Mouse (Mus musculus) brain, embryonic 14.5 days (tissue): ENCODE measurements around the gene Olfr1344. TPM values are rescaled to one million over a fixed set of nuclear protein-coding genes. Genes with fewer than 3 reads are reported as not detected.
"Not testable (repeated sequence)": the region's sequence is repeated elsewhere in the genome, so short reads cannot be mapped to it uniquely, and the experiment has no call there.

Experiments
- DNase-seq: peaks from one replicate; pipeline ENCODE4 v3.0.0-alpha.2; 2011; ENCODE audit warnings: low read depth
- CTCF ChIP-seq: fragments of 200-500 bp; IDR thresholded peaks from 2 replicates; pipeline ENCODE4 v1.5.1; 2012; ENCODE audit warnings: inconsistent platforms, mild to moderate bottlenecking, moderate library complexity, borderline replicate concordance; ENCODE audit not compliant: insufficient read depth, insufficient read length; ENCODE audit errors: extremely low read depth
- POLR2A ChIP-seq: fragments of 200-500 bp; IDR thresholded peaks from 2 replicates; pipeline ENCODE4 v1.6.1; 2012; ENCODE audit warnings: mild to moderate bottlenecking, inconsistent platforms, borderline replicate concordance; ENCODE audit not compliant: poor library complexity, insufficient read depth, insufficient read length, severe bottlenecking; ENCODE audit errors: extremely low read depth
- polyA plus RNA-seq: library from polyadenylated mRNA; depleted of rRNA; stranded (reverse); fragments of >200 nt; gene quantifications from 2 replicates; pipeline ENCODE4 v1.2.3, GENCODE M21; 2012; rRNA removed

Gene Olfr1344
- polyA plus RNA-seq, 1 experiment = 0.63 TPM

DNA sequence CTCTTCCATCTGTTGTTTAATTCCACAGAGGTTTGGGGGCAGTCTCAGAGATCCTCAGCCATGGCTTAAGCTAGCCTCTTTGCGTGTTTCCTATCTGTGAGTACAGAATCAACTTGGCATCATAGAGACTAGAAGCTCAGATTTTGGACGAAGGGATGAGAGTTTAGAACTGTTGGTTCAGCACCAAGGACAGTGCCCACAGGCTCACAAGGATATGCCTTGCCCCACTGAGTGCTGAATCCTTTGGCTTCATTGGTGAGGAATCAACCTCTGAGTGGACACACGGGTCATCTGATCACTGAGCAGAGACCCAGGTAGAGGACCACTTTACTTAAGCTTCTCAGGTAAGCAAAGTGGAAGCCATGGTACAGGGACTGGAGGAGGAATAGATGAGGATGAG is 17.9 kb downstream of the Olfr1344 start:
- TF ChIP-seq CTCF (no peak), POLR2A (no peak)
- no peak for DNase-seq

DNA sequence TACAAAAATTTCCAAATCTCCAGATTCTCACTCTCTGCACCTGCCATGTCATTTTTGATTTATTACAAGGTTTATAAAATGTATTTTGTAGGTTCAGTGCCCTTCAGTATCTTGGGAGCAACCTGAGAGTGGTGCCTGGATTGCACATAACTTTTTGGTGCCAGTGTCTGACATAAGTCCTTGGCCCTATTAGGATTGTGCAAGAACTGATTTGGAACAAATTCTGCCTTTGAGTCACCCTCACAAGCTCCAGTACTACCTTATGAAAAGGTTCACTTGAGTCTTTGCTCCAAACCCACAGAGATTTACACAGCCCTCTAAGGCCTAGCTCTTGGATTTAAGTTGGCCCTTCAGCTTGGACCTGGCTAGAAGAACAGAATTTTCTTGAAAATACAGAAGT is 28.5 kb downstream of the Olfr1344 start, which contains the start of gene Olfr1346:
Gene Olfr1346, plus strand, starts transcription at position 151 of the 400 bp plus-strand sequence.
- TF ChIP-seq CTCF (no peak), POLR2A (no peak)

DNA sequence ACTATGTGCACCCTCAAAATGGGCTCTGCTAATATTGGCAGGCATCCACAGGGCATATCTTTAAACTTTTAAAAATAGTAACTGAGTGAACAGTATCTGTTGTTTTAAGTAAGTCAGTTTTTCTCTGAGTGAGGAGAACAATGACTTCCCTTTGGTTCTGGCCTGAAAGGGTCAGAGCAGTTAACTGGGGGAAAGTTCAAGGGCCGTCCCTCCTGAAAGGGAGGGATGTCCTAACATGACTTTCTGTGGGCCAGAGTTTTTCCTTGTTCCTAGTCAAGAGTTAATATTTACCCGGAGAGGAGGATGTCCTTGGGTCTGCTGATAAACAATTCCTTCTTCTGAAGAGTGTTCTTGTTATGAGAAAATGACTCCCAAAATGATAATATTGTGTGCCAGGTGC is 39.1 kb downstream of the Olfr1344 start:
- DNase-seq = not testable (repeated sequence)

More for the DNA sequence above, 28.5 kb downstream of the Olfr1344 start, which contains the start of gene Olfr1346:
- DNase-seq = no peak

DNA sequence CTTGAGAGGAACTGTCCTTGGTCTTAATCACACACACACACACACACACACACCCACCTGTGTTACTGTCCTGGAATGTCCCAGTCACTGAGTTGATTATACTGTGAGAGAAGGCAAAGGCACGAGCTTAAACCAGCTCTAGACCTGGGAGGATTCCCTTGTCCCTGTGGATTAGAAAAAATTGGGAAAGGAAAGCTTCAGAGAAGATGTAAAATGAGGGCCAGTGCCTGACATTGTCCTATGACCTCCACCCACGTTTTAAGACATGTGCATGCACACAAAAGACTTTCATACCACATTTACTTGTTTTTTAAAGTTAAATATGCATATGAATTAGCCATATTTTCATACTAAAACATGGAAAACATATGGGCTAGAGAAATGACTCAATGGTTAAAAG is 48.4 kb downstream of the Olfr1344 start, which contains the start of gene Olfr5:
Gene Olfr5, minus strand, starts transcription at position 101 of the 400 bp plus-strand sequence.
- no peak for DNase-seq
- TF ChIP-seq CTCF = no peak
- TF ChIP-seq POLR2A = no peak

Other genes starting within 250 kb of the Olfr1344 start
- gene Galp, start 241.6 kb upstream of the Olfr1344 start, polyA plus RNA-seq = not detected in 2 replicates
- gene Zscan5b, start 216.4 kb upstream of the Olfr1344 start, polyA plus RNA-seq = not detected in 2 replicates
- gene Epp13, start 186.0 kb upstream of the Olfr1344 start, polyA plus RNA-seq = 0.11 TPM in 1 of 2 replicates, not detected in the other
- 5.9 and 7.6 TPM in 2 replicates for gene Zfp667, start 152.1 kb upstream of the Olfr1344 start, polyA plus RNA-seq
- 9.5 and 9.9 TPM in 2 replicates for gene Zfp583, start 107.4 kb upstream of the Olfr1344 start, polyA plus RNA-seq
- 2.5 and 4.2 TPM in 2 replicates for gene Gm3854, start 94.9 kb upstream of the Olfr1344 start, polyA plus RNA-seq
- 2.4 and 3.0 TPM in 2 replicates for gene Zfp78, start 75.4 kb upstream of the Olfr1344 start, polyA plus RNA-seq
- gene Zfp28, start 55.4 kb upstream of the Olfr1344 start, polyA plus RNA-seq = 14.5 and 17.9 TPM in 2 replicates
- 4.5 and 7.5 TPM in 2 replicates for gene Smim17, start 40.0 kb upstream of the Olfr1344 start, polyA plus RNA-seq
- gene Gm20715, start 28.4 kb upstream of the Olfr1344 start, polyA plus RNA-seq = 0.37 and 0.44 TPM in 2 replicates
- not detected in 2 replicates for gene Olfr1336, start 17.5 kb downstream of the Olfr1344 start, polyA plus RNA-seq
- gene Olfr1346, start 28.4 kb downstream of the Olfr1344 start, polyA plus RNA-seq = not detected in 2 replicates
- not detected in 2 replicates for gene Olfr5, start 48.3 kb downstream of the Olfr1344 start, polyA plus RNA-seq
- not detected in 2 replicates for gene Olfr1347, start 61.1 kb downstream of the Olfr1344 start, polyA plus RNA-seq
- gene Olfr1348, start 70.1 kb downstream of the Olfr1344 start, polyA plus RNA-seq = not detected in 2 replicates
- 0.04 and 0.07 TPM in 2 replicates for gene Olfr1349, start 84.3 kb downstream of the Olfr1344 start, polyA plus RNA-seq
- not detected in 2 replicates for gene Olfr1350, start 126.2 kb downstream of the Olfr1344 start, polyA plus RNA-seq